Mouse (Mus musculus): ENCODE measurements at regions not wholly inside any gene's neighbourhood (a gene's known extent, or its start where the extent isn't known, plus 50 kb on each side); places are given as distances from the start of the nearest gene placed in this dataset.

DNA sequence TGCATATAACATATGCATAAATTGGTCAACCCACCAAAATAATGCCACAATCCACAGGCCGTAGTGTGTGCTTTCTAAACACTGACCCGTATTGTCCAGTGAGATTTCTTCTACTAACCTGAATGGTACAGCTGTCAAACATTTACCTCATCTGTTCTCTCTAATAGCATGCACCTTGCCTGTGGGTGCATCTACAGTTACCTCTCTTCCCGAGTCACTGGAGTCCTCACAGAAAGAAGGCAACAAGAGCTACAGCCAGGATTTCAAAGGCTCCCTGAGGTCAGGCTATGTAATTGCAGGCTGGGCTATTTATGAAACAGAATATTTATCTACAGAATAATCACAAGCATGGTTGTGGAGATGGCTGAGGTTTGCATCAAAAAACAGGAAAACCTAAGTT lies 53.8 kb upstream of the Ak4 start:
- TF ChIP-seq GATA1 (IDR thresholded peaks at IDR 0.05; ENCODE audit: borderline replicate concordance, low read length) (no peak), FLI1 (IDR thresholded peaks at IDR 0.05; ENCODE audit: low read length) (no peak)

Data from megakaryocyte, embryonic 14.5 days (primary cell).